Mouse (Mus musculus): ENCODE measurements around the gene Yars.

The Yars gene

DNA sequence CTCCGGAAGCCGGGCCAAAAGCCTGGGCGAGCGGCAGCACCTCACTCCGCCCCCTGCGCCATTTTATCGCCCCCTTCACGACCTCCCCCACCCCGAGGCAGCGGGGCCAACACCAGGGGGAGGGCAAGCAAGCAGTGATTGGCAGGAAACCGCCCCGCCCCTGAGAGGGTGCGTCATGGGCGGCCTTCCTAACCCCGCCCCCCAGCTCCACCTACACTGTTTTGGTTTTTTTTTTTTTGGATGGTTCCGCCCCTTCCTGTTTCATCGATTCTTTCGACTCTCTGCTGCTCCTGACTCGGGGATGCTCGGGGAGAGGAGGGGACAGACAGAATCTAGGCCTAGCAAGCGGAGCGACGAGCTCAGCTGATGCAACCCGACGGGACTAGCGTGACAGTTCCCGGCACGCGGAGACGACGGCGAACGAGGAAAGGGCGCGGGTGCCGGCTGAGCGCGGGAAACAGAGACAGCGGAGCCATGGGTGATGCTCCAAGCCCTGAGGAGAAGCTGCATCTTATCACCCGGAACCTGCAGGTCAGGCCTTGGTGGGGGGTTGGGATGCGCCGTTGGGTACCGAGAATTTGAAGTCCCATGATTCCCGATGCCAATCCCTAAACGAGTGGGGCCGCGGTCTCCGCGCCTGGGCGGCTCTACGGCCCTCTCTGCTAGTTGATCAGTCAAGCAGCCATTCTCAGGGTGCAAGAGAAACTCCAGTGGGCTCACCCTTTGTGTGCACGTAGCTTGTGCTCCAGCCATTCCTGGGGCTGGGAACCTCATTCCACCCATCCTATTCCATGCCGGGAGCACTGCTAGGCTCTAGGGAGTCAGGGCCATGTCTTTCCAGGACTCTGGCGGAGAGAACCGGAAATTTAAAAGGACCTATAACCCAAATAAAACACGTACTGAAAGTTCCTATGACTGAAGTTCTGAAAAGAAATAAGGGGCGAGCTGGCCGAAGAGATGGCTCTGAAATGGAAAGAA is at the start of gene Yars, which contains the start of gene S100pbp:
Gene Yars (plus strand): TSS at position 219 of the 978 bp plus-strand sequence.
Gene S100pbp (minus strand): TSS at position 186 of the 978 bp plus-strand sequence.
- peak; percentile 99 for DNase-seq (ENCODE audit: low read depth, low spot score)

DNA sequence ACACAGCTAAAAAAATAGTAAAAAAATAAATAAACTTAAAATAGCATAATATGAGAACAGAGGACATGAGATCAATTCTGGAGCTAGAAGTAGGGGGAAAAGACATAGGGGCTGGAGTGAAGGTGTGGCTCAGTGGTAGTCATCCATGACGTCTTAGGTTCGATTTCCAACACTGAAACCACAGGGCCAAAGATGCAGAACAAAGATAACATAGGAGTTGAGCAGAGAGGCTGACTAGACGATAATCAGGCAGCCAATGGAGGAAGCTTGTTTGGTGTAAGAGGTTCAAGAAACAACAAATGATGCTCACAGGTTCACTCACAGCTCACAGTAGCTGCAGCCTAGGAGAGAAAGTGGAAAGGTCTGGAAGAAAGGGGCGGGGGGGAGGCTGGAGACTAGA is 48.8 kb upstream of the Yars start:
- DNase-seq (ENCODE audit: low read depth, low spot score): no peak

GRCm38 (mm10) chr4:129141560-129142438 is 47.8 kb upstream of the Yars start:
- no peak for DNase-seq (ENCODE audit: low read depth, low spot score)

GRCm38 (mm10) chr4:129142439-129143045 is 47.0 kb upstream of the Yars start:
- DNase-seq (ENCODE audit: low read depth, low spot score): no peak

GRCm38 (mm10) chr4:129143509-129143908 is 46.1 kb upstream of the Yars start:
- DNase-seq (ENCODE audit: low read depth, low spot score): no peak

DNA sequence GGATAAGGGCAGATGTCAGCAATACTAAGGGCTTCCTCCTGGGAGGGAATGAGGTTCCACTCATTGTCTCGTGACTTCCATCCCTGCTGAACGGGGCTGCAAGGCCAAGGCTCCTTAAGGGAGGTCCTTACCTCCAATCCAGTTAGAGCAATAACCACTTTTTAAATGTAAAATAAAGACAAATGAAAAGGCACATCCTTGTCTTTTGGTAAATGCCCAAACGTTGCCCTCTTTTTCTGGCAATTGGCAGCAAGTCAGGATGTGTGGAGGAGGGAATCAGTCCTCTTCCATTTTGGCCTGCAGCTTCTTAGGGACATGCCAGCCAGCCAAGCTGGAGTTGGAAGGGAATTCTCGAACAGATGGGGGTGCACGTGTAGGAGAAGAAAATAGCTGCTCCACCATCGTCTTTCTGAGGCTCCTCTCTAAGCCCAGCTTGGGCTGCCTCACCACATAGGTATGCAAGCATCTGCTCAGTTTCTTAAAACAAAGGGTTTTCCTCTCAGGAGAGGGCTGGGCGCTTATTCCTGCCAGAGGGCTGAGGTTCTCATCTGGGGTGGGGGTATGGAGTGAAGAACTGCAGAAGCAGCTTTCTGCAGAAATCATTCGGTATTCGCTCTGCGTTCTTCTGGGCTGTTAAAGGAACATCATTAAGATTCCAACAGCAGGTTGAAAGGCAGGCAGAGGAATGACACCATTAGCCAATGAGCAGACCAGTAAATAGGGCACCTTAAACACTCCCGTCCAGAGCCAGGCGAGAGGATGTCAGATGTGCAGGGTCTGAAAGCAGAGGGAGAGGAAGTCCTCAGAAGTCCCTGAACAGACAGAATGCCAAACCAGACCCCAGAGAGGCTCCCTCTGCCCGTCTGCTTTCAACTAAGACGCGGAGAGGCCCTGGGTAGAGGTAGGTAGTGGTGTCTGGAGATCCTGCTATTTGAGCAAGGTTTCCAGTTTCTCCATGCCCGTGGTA is 44.9 kb upstream of the Yars start:
- DNase-seq (ENCODE audit: low read depth, low spot score): peak; percentile 38

DNA sequence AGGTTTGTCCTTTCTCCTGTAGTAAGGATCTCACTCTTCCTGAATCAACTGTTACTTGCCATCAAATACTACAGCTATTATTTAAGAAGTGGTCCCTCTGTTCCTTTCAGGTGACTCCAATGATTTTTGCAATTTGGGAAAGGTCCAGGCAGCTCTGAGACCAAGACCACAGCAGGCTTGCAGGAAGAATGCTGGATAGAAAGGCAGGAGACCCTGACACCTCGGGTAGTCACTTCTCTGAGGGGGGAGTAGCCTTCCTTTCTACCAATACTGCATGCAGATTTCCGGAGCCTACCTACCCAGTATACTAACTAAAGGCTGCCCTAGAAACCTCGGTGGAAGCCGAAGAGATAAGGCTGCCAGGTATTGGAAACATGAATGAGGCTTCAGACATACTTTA is 44.1 kb upstream of the Yars start:
- no peak for DNase-seq (ENCODE audit: low read depth, low spot score)

- no peak for DNase-seq (ENCODE audit: low read depth, low spot score)
These were observed 43.6 kb upstream of the Yars start for GRCm38 (mm10) chr4:129145943-129146342.

- DNase-seq (ENCODE audit: low read depth, low spot score): no peak
These were observed 43.2 kb upstream of the Yars start for GRCm38 (mm10) chr4:129146392-129146791.

DNA sequence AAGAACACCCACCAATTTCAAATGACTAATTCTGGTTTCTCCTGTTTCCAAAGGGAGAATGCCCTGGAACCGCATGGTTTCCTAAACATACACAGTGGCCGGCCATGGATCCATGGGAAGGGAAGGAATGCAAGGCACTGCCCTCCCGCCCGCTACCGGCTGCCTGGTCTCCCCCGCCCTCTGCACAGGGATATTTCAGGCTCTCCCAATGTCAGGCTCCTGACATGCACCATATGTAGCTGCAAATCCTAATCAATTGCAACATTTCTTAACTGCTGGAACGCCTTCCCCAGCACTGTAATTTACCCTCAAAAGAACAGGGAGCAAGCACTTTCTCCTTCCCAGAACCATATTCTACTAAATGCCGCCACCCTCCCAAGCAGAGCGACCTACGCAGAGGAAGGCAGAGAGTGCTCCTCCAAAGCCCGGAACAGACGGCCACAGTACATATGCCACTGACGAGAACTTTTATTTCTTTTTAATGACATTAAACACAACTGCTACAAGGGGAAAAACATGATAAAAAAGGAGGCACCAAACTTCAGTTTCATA is 41.9 kb upstream of the Yars start:
- DNase-seq (ENCODE audit: low read depth, low spot score): no peak

DNA sequence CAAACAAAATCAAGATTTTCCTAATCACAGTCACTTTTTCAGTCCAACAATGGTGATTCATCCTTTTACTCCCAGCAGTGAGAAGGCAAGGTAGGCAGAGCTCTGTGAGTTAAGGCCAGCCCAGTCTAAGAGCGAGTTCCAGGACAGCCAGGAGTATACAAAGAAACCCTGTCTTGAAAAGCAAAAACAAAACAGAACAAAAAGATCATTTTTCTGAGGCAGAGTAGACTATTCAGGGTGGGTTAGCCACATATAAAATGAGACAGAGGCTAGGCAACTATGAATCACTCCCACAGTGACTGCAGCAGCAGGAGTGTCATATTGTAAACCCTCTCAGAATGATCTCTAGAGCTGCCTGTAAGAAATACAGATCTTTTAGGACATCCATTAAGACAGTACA is 40.2 kb upstream of the Yars start:
- no peak for DNase-seq (ENCODE audit: low read depth, low spot score)

GRCm38 (mm10) chr4:129151276-129151811 is 38.2 kb upstream of the Yars start:
- no peak for DNase-seq (ENCODE audit: low read depth, low spot score)

GRCm38 (mm10) chr4:129157541-129157940 is 32.0 kb upstream of the Yars start:
- no peak for DNase-seq (ENCODE audit: low read depth, low spot score)

DNA sequence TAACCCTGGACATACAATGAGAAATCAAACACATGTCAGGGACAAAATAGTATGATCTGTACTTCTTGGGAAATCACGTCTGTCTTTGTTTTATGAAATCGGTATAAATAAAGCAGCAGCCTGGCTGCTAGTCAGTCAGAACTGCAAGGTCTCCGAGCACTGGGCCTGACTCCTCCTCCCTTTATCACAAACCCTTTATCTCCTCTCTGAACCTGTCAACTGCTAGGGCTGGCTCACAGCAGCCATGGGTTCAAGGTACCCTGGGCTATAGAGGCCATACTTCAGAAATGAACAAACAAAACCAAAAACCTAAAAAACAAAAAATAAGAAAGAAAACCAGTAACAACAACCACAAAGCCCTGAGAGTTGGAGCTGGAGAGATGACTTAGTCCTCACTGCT is 31.0 kb upstream of the Yars start:
- DNase-seq (ENCODE audit: low read depth, low spot score): no peak

DNA sequence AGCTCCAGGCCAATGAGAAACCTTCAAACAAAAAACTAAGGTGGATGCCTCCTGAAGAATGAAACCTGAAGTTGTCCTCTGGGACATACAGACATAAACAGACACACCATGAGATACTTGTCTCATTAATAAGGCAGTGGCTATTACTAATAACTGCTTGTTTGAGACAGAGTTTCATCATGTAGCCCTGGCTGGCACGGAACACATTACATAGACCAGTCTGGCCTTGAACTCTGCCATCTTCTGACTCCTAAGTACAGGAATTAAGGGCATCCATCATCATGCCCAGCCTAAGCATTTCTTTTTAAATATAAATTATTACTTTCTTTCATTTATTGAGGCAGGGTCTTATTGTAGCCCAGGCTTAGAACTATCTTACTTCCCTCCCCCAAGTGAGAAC is 28.5 kb upstream of the Yars start:
- no peak for DNase-seq (ENCODE audit: low read depth, low spot score)

GRCm38 (mm10) chr4:129161581-129162255 is 27.8 kb upstream of the Yars start:
- peak; percentile 90 for DNase-seq (ENCODE audit: low read depth, low spot score)

DNA sequence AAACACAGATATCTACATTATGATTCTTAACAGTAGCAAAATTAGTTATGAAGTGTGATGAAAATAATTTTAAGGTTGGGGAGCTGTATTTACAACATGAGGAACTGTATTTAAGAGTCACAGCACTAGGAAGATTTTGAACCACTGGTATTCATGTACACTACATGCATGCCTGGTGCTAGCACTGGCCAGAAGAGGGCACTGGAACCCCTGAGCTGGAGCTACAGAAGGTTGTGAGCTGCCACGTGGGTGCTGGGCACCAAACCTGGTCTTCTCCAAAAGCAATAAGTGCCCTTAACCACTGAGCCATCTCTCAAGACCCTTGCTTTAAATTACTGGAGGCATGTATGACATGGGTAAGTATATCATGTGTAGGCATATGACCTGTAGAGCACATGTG is 17.0 kb upstream of the Yars start:
- peak; percentile 38 for DNase-seq (ENCODE audit: low read depth, low spot score)

GRCm38 (mm10) chr4:129179560-129179959 is 10.0 kb upstream of the Yars start:
- DNase-seq (ENCODE audit: low read depth, low spot score): no peak

GRCm38 (mm10) chr4:129188041-129188659 is 1.4 kb upstream of the Yars start:
- no peak for DNase-seq (ENCODE audit: low read depth, low spot score)

All from ZHBTc4 (cell line).